Mouse (Mus musculus) liver, embryonic 14.5 days (tissue): ENCODE data around the gene Rrp15. TPM values are rescaled to one million over a fixed set of nuclear protein-coding genes. Genes with fewer than 3 reads are reported as not detected.

Experiments used
- ATAC-seq: fragments of 200-750 bp; cut with Nextera tagmentation; 2 replicates; pipeline ENCODE4 v1.8.0; 2017; ENCODE audit warnings: moderate number of reproducible peaks, mild to moderate bottlenecking, moderate library complexity; ENCODE audit not compliant: insufficient read depth
- DNase-seq, 3 experiments: peaks; one replicate each; pipeline ENCODE4 v3.0.0-alpha.2; 2012 to 2013; ENCODE audit warnings: low read depth in 3 of 3, low spot score in 3 of 3
- H3K27ac ChIP-seq: fragments of 300-500 bp; sonication (generic); 2 replicates; pipeline ENCODE4 v1.5.1; 2014; ENCODE audit warnings: moderate library complexity, mild to moderate bottlenecking, control low read depth, inconsistent platforms
- H3K27me3 ChIP-seq: fragments of 300-500 bp; sonication (generic); 2 replicates; pipeline ENCODE4 v1.6.1; 2014; ENCODE audit warnings: mild to moderate bottlenecking, low read length, moderate library complexity; ENCODE audit not compliant: control insufficient read depth, insufficient read depth
- H3K36me3 ChIP-seq: fragments of 300-500 bp; sonication (generic); replicated peaks from 2 replicates; pipeline ENCODE4 v1.6.1; 2014; ENCODE audit warnings: low read depth; ENCODE audit not compliant: control insufficient read depth, insufficient read depth
- H3K4me1 ChIP-seq, 2 experiments: fragments of 200-500 bp in 1 of 2; fragments of 300-500 bp in 1 of 2; sonication (generic) in 1 of 2; replicated peaks; 2 replicates each; pipeline ENCODE4 v1.6.1; 2012 to 2014; ENCODE audit warnings: antibody characterized with exemption in 1 of 2, inconsistent platforms in 1 of 2, low read length in 1 of 2; ENCODE audit not compliant: control insufficient read depth in 2 of 2, insufficient read depth in 2 of 2
- H3K4me2 ChIP-seq: fragments of 300-500 bp; sonication (generic); 2 replicates; pipeline ENCODE4 v1.6.1; 2014; ENCODE audit warnings: low read depth, mild to moderate bottlenecking, control low read depth, moderate library complexity
- H3K4me3 ChIP-seq, 2 experiments: fragments of 200-500 bp in 1 of 2; fragments of 300-500 bp in 1 of 2; sonication (generic) in 1 of 2; 2 replicates each; pipeline ENCODE4 v1.5.1; 2012 to 2014; ENCODE audit warnings: low read depth in 2 of 2, low read length in 2 of 2, mild to moderate bottlenecking in 2 of 2, control low read depth in 1 of 2, inconsistent platforms in 1 of 2, moderate library complexity in 1 of 2; ENCODE audit not compliant: insufficient read depth in 1 of 2
- H3K9ac ChIP-seq: fragments of 300-500 bp; sonication (generic); replicated peaks from 2 replicates; pipeline ENCODE4 v1.6.1; 2014; ENCODE audit warnings: mild to moderate bottlenecking, control low read depth, moderate library complexity
- H3K9me3 ChIP-seq: fragments of 300-500 bp; sonication (generic); 2 replicates; pipeline ENCODE4 v1.6.1; 2016; ENCODE audit warnings: low read length, mixed read lengths; ENCODE audit not compliant: control insufficient read depth
- CTCF ChIP-seq: IDR thresholded peaks from 2 replicates; pipeline ENCODE4 v1.5.1; 2016; ENCODE audit warnings: antibody characterized with exemption, low read depth, control low read depth
- EP300 ChIP-seq: IDR thresholded peaks from 2 replicates; pipeline ENCODE4 v1.6.1; 2016; ENCODE audit warnings: antibody characterized with exemption, low read depth
- WGBS: fragments of 180-500 bp; shearing (Covaris S2); extraction: QIAGEN DNeasy Blood & Tissue Kit; methylation state at CpG from one replicate; pipeline ENCODE4 v1.1.7; 2014; ENCODE audit not compliant: insufficient replicate concordance; 5-methylcytosine and 5-hydroxymethylcytosine counted together
- polyA plus RNA-seq, 2 experiments: library from polyadenylated mRNA; depleted of rRNA in 1 of 2; stranded (reverse) in 1 of 2; unstranded in 1 of 2; fragments of >200 nt; fragmentation: Nextera tagmentation in 1 of 2; extraction: Ambion mirVana in 1 of 2; gene quantifications; 2 replicates each; pipeline versions ENCODE4 v1.2.1 to v1.2.3; 2012 to 2014

Rrp15 gene
- polyA plus RNA-seq (2012; rRNA removed) = 9.0 and 21.7 TPM in 2 replicates
- polyA plus RNA-seq (2014; fragmentation: Nextera tagmentation; extraction: Ambion mirVana) = 29.1 and 33.3 TPM in 2 replicates

DNA sequence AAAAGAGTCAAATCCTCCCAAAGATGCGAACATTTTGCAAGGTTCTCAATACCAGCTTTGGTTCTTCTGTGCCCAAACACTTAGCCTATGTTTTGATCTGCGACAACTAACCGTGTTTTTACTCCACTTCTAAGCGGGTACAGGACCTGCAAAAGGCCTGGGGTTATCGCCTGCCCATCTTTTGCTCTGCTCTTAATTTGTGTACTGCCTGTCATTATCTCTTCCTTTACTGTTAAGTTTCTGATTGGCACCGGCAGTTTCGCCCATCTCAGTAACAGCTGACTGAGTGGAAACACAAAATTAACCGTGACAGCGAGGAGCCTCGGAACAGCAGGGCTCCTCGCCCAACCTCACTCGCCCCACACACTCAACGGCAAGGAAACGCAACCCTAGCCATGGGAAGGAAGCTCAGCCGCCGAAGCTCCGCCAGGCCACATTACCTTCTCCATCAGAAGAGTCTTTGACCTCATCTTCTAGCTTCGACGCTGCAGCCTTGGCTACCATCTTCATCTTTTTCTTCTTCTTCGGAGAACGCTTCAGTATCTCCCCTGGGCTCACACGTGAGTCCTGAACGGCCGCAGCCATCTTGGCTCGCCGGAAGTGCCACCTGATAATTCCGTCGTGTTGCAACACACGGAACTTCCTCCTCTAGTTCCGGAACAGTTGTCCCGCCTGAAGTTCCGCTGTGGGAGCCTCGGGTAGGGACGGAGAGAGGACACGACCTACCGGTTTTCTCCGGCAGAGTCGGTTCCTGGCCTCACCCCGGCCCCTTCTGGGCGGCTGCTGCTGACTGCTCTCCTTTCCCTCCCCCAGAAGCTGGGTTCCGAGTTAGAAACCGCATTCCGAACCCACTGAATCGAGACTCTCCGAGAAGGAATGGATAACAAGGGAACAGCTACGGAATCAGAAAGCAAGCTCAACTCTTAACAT, at the start of gene Rrp15:
Rrp15 (minus strand) TSS at position 635 of the 930 bp plus-strand sequence.
- Histone ChIP-seq H3K27ac (peak within 1 kb of the TSS; percentile 19; the same call in 1 of the 2 replicates), H3K4me3 (peak within 1 kb of the TSS; percentile 79 to 92), H3K4me2 (peak within 1 kb of the TSS; percentile 81), H3K9ac (peak within 1 kb of the TSS; percentile 77), H3K4me1 (peaks cover 3 to 5% of the 10 kb centered on the region in 2 experiments; a peak in 2 of 4 replicates), H3K27me3 (no peaks in the 10 kb centered on the region), H3K36me3 (no peaks in the 10 kb centered on the region), H3K9me3 (no peaks in the 10 kb centered on the region)
- peak; percentile 72 to 78 (median 77) for DNase-seq
- TF ChIP-seq CTCF (no peak), EP300 (no peak)
- WGBS = under 1% methylated on average over 46 of the region's 46 CpGs
- peak; percentile 88 for ATAC-seq

DNA sequence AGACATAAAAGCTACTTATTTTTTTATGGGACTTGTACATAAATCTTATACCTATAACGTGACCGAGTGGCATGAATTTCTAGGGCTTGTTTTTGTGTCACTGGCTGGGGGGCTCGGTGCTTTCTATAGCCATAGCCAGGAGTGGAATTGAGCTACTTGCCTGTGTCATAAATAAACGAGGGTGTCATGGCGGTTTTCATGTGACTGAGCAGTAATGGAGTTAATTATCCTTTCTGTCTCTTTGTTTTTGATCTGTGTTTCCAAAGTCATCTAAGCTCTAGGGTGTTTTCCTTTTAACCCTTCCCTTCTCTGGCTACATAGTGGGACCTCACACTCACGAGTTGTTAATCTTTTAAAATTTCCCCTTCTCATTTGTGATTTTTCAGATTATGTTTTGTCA, 48.8 kb upstream of the Rrp15 start:
- no peak overlapping the region for H3K27ac ChIP-seq
- no peaks in the 10 kb centered on the region for H3K36me3 ChIP-seq
- WGBS = 56% methylated on average over 6 of the region's 6 CpGs
- H3K4me2 ChIP-seq = no peak overlapping the region
- no peaks in the 10 kb centered on the region for H3K4me1 ChIP-seq
- no peak overlapping the region for H3K9ac ChIP-seq
- ATAC-seq (no peak), DNase-seq (no peak)
- no peaks in the 10 kb centered on the region for H3K9me3 ChIP-seq
- no peak overlapping the region for H3K4me3 ChIP-seq
- TF ChIP-seq CTCF = no peak
- TF ChIP-seq EP300 = no peak
- H3K27me3 ChIP-seq = no peaks in the 10 kb centered on the region

DNA sequence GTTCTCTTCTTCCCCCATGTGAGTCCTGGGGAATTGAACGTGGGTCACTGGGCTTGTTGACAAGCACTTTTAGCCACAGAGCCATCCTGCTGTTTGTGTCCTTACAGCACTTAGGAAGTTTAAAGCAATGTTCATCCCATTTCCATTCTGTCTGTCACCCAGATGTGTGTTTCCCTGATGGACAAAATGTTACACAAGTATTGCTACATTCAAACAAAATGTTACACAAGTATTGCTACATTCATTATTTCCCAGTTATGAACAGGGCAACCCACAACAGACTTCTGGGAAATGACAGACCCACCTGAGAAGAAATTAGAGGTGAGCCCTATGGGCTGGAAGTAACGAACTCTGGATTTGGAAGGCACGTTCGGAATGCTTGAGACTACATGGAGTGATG, 36.2 kb upstream of the Rrp15 start:
- H3K4me2 ChIP-seq = no peak overlapping the region
- H3K9ac ChIP-seq = no peak overlapping the region
- ATAC-seq (no peak), DNase-seq (no peak)
- no peak overlapping the region for H3K27ac ChIP-seq
- no peaks in the 10 kb centered on the region for H3K27me3 ChIP-seq
- TF ChIP-seq CTCF (no peak), EP300 (no peak)
- H3K4me1 ChIP-seq = no peaks in the 10 kb centered on the region
- no peak overlapping the region for H3K4me3 ChIP-seq
- 70% methylated on average over 4 of the region's 4 CpGs for WGBS
- no peaks in the 10 kb centered on the region for H3K36me3 ChIP-seq
- no peaks in the 10 kb centered on the region for H3K9me3 ChIP-seq

DNA sequence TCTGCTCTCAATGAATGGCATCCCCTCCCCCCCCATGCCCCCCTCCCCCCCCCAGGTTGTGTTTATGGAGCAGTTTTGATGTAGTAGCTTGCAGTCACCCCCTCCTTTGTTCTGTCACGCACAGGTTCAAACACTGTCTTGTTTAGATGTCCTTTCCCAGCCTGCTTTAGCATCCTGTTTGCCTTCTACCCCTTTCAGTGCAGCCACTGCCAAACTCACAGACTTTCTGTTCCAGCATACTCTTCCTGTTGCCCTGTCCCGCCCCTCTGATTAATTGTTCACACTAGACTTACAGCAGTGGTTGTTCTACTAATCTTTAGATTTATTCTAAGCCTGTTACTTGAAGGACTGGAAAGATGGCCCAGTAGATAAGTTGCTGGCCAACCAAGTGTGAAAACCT, 31.7 kb upstream of the Rrp15 start:
- Histone ChIP-seq H3K27ac (no peak overlapping the region), H3K9ac (no peak overlapping the region), H3K4me2 (no peak overlapping the region), H3K27me3 (no peaks in the 10 kb centered on the region), H3K4me1 (no peaks in the 10 kb centered on the region), H3K9me3 (no peaks in the 10 kb centered on the region), H3K4me3 (no peak overlapping the region), H3K36me3 (no peaks in the 10 kb centered on the region)
- DNase-seq (no peak), ATAC-seq (no peak)
- 32% methylated on average over 2 of the region's 2 CpGs for WGBS
- TF ChIP-seq CTCF (no peak), EP300 (no peak)

DNA sequence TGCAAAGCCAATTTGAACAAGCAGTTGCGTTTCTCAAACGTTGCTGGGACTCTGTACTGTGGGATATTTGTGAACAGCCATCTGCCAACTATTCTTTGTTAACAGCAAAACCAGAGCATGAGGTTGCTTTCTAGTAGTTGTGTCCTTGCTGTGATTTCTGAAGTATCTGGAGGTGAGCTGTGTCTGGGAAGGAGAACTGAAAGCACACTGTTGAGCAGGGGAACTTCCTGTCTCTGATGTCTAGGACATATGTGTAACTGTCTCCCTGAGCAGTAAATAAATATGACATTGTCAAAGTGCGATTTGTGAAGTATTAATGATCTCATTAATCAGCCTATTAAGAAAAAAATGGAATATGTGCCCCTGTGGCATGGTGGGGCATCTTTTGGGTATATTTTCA, 24.0 kb upstream of the Rrp15 start:
- WGBS = 54% methylated on average over 3 of the region's 3 CpGs
- Histone ChIP-seq H3K9me3 (no peaks in the 10 kb centered on the region), H3K27me3 (no peaks in the 10 kb centered on the region), H3K4me3 (no peak overlapping the region), H3K36me3 (no peaks in the 10 kb centered on the region), H3K27ac (no peak overlapping the region), H3K4me1 (no peaks in the 10 kb centered on the region), H3K9ac (no peak overlapping the region), H3K4me2 (no peak overlapping the region)
- TF ChIP-seq EP300 (no peak), CTCF (no peak)
- DNase-seq (no peak), ATAC-seq (no peak)
